Comparison of ENCODE assay signal across 8 mouse cellular contexts in genomic region chr17:34651507-34652221, GRCm38 (mm10). TPM values are rescaled to one million over a fixed set of nuclear protein-coding genes. Genes with fewer than 3 reads are reported as not detected.
DNase-seq lines count a peak whose midpoint lies in the region; ATAC-seq and TF ChIP-seq lines count a peak whose summit lies in the region.

No protein-coding gene starts in this region.

- H3K4me1 ChIP-seq in intestine, postnatal 0 days (replicated peaks; ENCODE audit: control insufficient read depth, insufficient read depth, low read length): peaks cover 7% of the 10 kb centered on the region; the same call in 1 of the 2 replicates
- H3K4me1 ChIP-seq in intestine, embryonic 16.5 days (ENCODE audit: control insufficient read depth, insufficient read depth, low read length): peaks cover 27% of the 10 kb centered on the region
- no peaks in the 10 kb centered on the region for H3K4me1 ChIP-seq in ES-Bruce4 (ENCODE audit: control insufficient read depth, insufficient read depth, low read length)
- H3K4me1 ChIP-seq in embryonic facial prominence, embryonic 10.5 days: peaks cover 41% of the 10 kb centered on the region
- H3K4me1 ChIP-seq in midbrain, embryonic 13.5 days (replicated peaks): peaks cover 13% of the 10 kb centered on the region

- no peaks in the 10 kb centered on the region for H3K27me3 ChIP-seq in intestine, postnatal 0 days (replicated peaks; ENCODE audit: control insufficient read depth, insufficient read depth, low read length)
- no peaks in the 10 kb centered on the region for H3K27me3 ChIP-seq in intestine, embryonic 16.5 days (replicated peaks; ENCODE audit: control insufficient read depth, insufficient read depth, low read length)
- no peaks in the 10 kb centered on the region for H3K27me3 ChIP-seq in ES-Bruce4 (ENCODE audit: control insufficient read depth, insufficient read depth, low read length, poor library complexity, severe bottlenecking)
- H3K27me3 ChIP-seq in embryonic facial prominence, embryonic 10.5 days (replicated peaks; ENCODE audit: low read depth, poor library complexity, severe bottlenecking): no peaks in the 10 kb centered on the region
- H3K27me3 ChIP-seq in midbrain, embryonic 13.5 days: no peaks in the 10 kb centered on the region

- no peak for TF ChIP-seq EP300 in ES-Bruce4 (IDR thresholded peaks at IDR 0.05; ENCODE audit: insufficient read depth, low read depth, low read length)

- peaks cover 33% of the 10 kb centered on the region for H3K36me3 ChIP-seq in intestine, postnatal 0 days (ENCODE audit: control insufficient read depth, insufficient read depth)
- no peaks in the 10 kb centered on the region; the same call in none of the 2 replicates for H3K36me3 ChIP-seq in intestine, embryonic 16.5 days (ENCODE audit: control insufficient read depth, insufficient read depth, low read length)
- peaks cover 9% of the 10 kb centered on the region; the same call in 1 of the 2 replicates for H3K36me3 ChIP-seq in ES-Bruce4 (ENCODE audit: control insufficient read depth, insufficient read depth, low read length, poor library complexity, severe bottlenecking)
- peaks cover 72% of the 10 kb centered on the region for H3K36me3 ChIP-seq in embryonic facial prominence, embryonic 10.5 days (replicated peaks)
- peaks cover 61% of the 10 kb centered on the region for H3K36me3 ChIP-seq in midbrain, embryonic 13.5 days

- H3K4me2 ChIP-seq in intestine, postnatal 0 days (replicated peaks; ENCODE audit: low read depth): no peak overlapping the region
- H3K4me2 ChIP-seq in intestine, embryonic 16.5 days (ENCODE audit: low read depth, low read length): no peak overlapping the region
- H3K4me2 ChIP-seq in midbrain, embryonic 13.5 days (replicated peaks): no peak overlapping the region

- 54% methylated on average over 19 of the region's 19 CpGs for WGBS in intestine, postnatal 0 days
- 40% methylated on average over 19 of the region's 19 CpGs for WGBS in intestine, embryonic 16.5 days
- WGBS in embryonic facial prominence, embryonic 10.5 days: 57% methylated on average over 19 of the region's 19 CpGs
- 43% methylated on average over 19 of the region's 19 CpGs for WGBS in midbrain, embryonic 13.5 days

- H3K9me3 ChIP-seq in intestine, postnatal 0 days (ENCODE audit: control insufficient read depth): no peaks in the 10 kb centered on the region
- no peaks in the 10 kb centered on the region for H3K9me3 ChIP-seq in intestine, embryonic 16.5 days (ENCODE audit: control insufficient read depth, low read length)
- H3K9me3 ChIP-seq in ES-Bruce4 (replicated peaks; ENCODE audit: control insufficient read depth, insufficient read depth, low read length, poor library complexity, severe bottlenecking): no peaks in the 10 kb centered on the region
- no peaks in the 10 kb centered on the region for H3K9me3 ChIP-seq in embryonic facial prominence, embryonic 10.5 days
- H3K9me3 ChIP-seq in midbrain, embryonic 13.5 days: no peaks in the 10 kb centered on the region

- no peak overlapping the region for H3K9ac ChIP-seq in intestine, postnatal 0 days (ENCODE audit: low read depth, low read length)
- H3K9ac ChIP-seq in intestine, embryonic 16.5 days (ENCODE audit: low read depth, low read length): no peak overlapping the region
- no peak overlapping the region for H3K9ac ChIP-seq in ES-Bruce4 (ENCODE audit: low read depth, poor library complexity, severe bottlenecking)
- no peak overlapping the region for H3K9ac ChIP-seq in midbrain, embryonic 13.5 days (replicated peaks)

- no peak overlapping the region for H3K27ac ChIP-seq in intestine, postnatal 0 days (ENCODE audit: low read depth, low read length)
- no peak overlapping the region for H3K27ac ChIP-seq in intestine, embryonic 16.5 days (ENCODE audit: low read length)
- H3K27ac ChIP-seq in ES-Bruce4 (ENCODE audit: insufficient read depth, low read length): no peak overlapping the region
- H3K27ac ChIP-seq in embryonic facial prominence, embryonic 10.5 days (replicated peaks): no peak overlapping the region
- H3K27ac ChIP-seq in midbrain, embryonic 13.5 days: no peak overlapping the region

- no peak for ATAC-seq in intestine, postnatal 0 days
- no peak for ATAC-seq in intestine, embryonic 16.5 days
- no peak for ATAC-seq in midbrain, embryonic 13.5 days
- no peak for ATAC-seq in activated CD4-positive, CD25-positive, alpha-beta regulatory T cell, adult 4 months

- no peak for TF ChIP-seq POLR2A in ES-Bruce4 (IDR thresholded peaks at IDR 0.05; ENCODE audit: insufficient read depth, low read length)

- DNase-seq in 3T3-L1 (ENCODE audit: low read depth, low spot score): peak; percentile 60
- peak; percentile 63 for DNase-seq in embryonic facial prominence, embryonic 10.5 days (ENCODE audit: low spot score)
- peak; percentile 75 for DNase-seq in thymus, postnatal 14 days

- peak; percentile 77 for TF ChIP-seq CTCF in intestine, postnatal 0 days (IDR thresholded peaks at IDR 0.05; ENCODE audit: low read depth)
- TF ChIP-seq CTCF in ES-Bruce4 (IDR thresholded peaks at IDR 0.05; ENCODE audit: low read depth, low read length): peak; percentile 61

- H3K4me3 ChIP-seq in intestine, postnatal 0 days (ENCODE audit: low read depth, low read length): no peak overlapping the region
- no peak overlapping the region for H3K4me3 ChIP-seq in intestine, embryonic 16.5 days (ENCODE audit: low read length)
- no peak overlapping the region for H3K4me3 ChIP-seq in ES-Bruce4 (ENCODE audit: low read depth, low read length)
- peak overlapping the region; percentile 13; the same call in 1 of the 2 replicates for H3K4me3 ChIP-seq in embryonic facial prominence, embryonic 10.5 days
- H3K4me3 ChIP-seq in midbrain, embryonic 13.5 days (replicated peaks): no peak overlapping the region

RNA-seq across cellular contexts. Expression of gene Atf6b, which starts 4.7 kb away (rescaled TPM):
- polyA plus RNA-seq in intestine, postnatal 0 days (2015; fragmentation: Nextera tagmentation; extraction: Ambion mirVana): 22.9 and 23.1 TPM in 2 replicates
- polyA plus RNA-seq in intestine, embryonic 16.5 days (2015; fragmentation: Nextera tagmentation; extraction: Ambion mirVana): 66.3 and 69.1 TPM in 2 replicates
- polyA plus RNA-seq in ES-Bruce4 (2011; ENCODE audit: insufficient read depth, insufficient read length, low read depth, missing spikeins): 31.3 and 32.0 TPM in 2 replicates
- polyA plus RNA-seq in embryonic facial prominence, embryonic 10.5 days (2016; fragmentation: Nextera tagmentation; extraction: Ambion mirVana): 103 and 104 TPM in 2 replicates
- 118 and 122 TPM in 2 replicates for polyA plus RNA-seq in midbrain, embryonic 13.5 days (2015; fragmentation: Nextera tagmentation; extraction: Ambion mirVana)
- 10 to 100 TPM; 15.6 to 26.7 TPM for polyA plus RNA-seq in activated CD4-positive, CD25-positive, alpha-beta regulatory T cell, adult 4 months (2017; shearing (Covaris generic))

RNA-seq across cellular contexts. Expression of gene Fkbpl, which starts 7.1 kb away (rescaled TPM):
- 8.8 and 9.2 TPM in 2 replicates for polyA plus RNA-seq in intestine, postnatal 0 days (2015; fragmentation: Nextera tagmentation; extraction: Ambion mirVana)
- polyA plus RNA-seq in intestine, embryonic 16.5 days (2015; fragmentation: Nextera tagmentation; extraction: Ambion mirVana): 10.2 and 14.4 TPM in 2 replicates
- 11.0 and 16.5 TPM in 2 replicates for polyA plus RNA-seq in ES-Bruce4 (2011; ENCODE audit: insufficient read depth, insufficient read length, low read depth, missing spikeins)
- polyA plus RNA-seq in embryonic facial prominence, embryonic 10.5 days (2016; fragmentation: Nextera tagmentation; extraction: Ambion mirVana): 16.6 and 17.3 TPM in 2 replicates
- polyA plus RNA-seq in midbrain, embryonic 13.5 days (2015; fragmentation: Nextera tagmentation; extraction: Ambion mirVana): 17.0 and 18.9 TPM in 2 replicates
- polyA plus RNA-seq in activated CD4-positive, CD25-positive, alpha-beta regulatory T cell, adult 4 months (2017; shearing (Covaris generic)): 1 to 10 TPM; 3.5 to 5.4 TPM

RNA-seq across cellular contexts. Expression of gene Tnxb, which starts 18.7 kb away (rescaled TPM):
- 1.4 and 1.9 TPM in 2 replicates for polyA plus RNA-seq in intestine, postnatal 0 days (2015; fragmentation: Nextera tagmentation; extraction: Ambion mirVana)
- 1.1 TPM in 2 replicates for polyA plus RNA-seq in intestine, embryonic 16.5 days (2015; fragmentation: Nextera tagmentation; extraction: Ambion mirVana)
- polyA plus RNA-seq in ES-Bruce4 (2011; ENCODE audit: insufficient read depth, insufficient read length, low read depth, missing spikeins): 0.13 and 0.15 TPM in 2 replicates
- 0.03 TPM in 1 of 2 replicates, not detected in the other for polyA plus RNA-seq in embryonic facial prominence, embryonic 10.5 days (2016; fragmentation: Nextera tagmentation; extraction: Ambion mirVana)
- 0.08 and 0.10 TPM in 2 replicates for polyA plus RNA-seq in midbrain, embryonic 13.5 days (2015; fragmentation: Nextera tagmentation; extraction: Ambion mirVana)
- not detected for polyA plus RNA-seq in activated CD4-positive, CD25-positive, alpha-beta regulatory T cell, adult 4 months (2017; shearing (Covaris generic))

RNA-seq across cellular contexts. Expression of gene Prrt1, which starts 22.3 kb away (rescaled TPM):
- 0.27 and 0.47 TPM in 2 replicates for polyA plus RNA-seq in intestine, postnatal 0 days (2015; fragmentation: Nextera tagmentation; extraction: Ambion mirVana)
- 0.32 and 0.47 TPM in 2 replicates for polyA plus RNA-seq in intestine, embryonic 16.5 days (2015; fragmentation: Nextera tagmentation; extraction: Ambion mirVana)
- polyA plus RNA-seq in ES-Bruce4 (2011; ENCODE audit: insufficient read depth, insufficient read length, low read depth, missing spikeins): not detected in 2 replicates
- polyA plus RNA-seq in embryonic facial prominence, embryonic 10.5 days (2016; fragmentation: Nextera tagmentation; extraction: Ambion mirVana): 0.12 and 0.18 TPM in 2 replicates
- 7.4 and 7.5 TPM in 2 replicates for polyA plus RNA-seq in midbrain, embryonic 13.5 days (2015; fragmentation: Nextera tagmentation; extraction: Ambion mirVana)
- polyA plus RNA-seq in activated CD4-positive, CD25-positive, alpha-beta regulatory T cell, adult 4 months (2017; shearing (Covaris generic)): 1 to 10 TPM in 1 of 2 experiments, under 1 TPM in 1; 0.34 to 1.4 TPM

RNA-seq across cellular contexts. Expression of gene Ppt2, which starts 23.4 kb away (rescaled TPM):
- 17.2 and 18.0 TPM in 2 replicates for polyA plus RNA-seq in intestine, postnatal 0 days (2015; fragmentation: Nextera tagmentation; extraction: Ambion mirVana)
- 32.3 and 32.9 TPM in 2 replicates for polyA plus RNA-seq in intestine, embryonic 16.5 days (2015; fragmentation: Nextera tagmentation; extraction: Ambion mirVana)
- polyA plus RNA-seq in ES-Bruce4 (2011; ENCODE audit: insufficient read depth, insufficient read length, low read depth, missing spikeins): 26.7 and 29.2 TPM in 2 replicates
- 18.6 and 19.5 TPM in 2 replicates for polyA plus RNA-seq in embryonic facial prominence, embryonic 10.5 days (2016; fragmentation: Nextera tagmentation; extraction: Ambion mirVana)
- 22.3 and 23.3 TPM in 2 replicates for polyA plus RNA-seq in midbrain, embryonic 13.5 days (2015; fragmentation: Nextera tagmentation; extraction: Ambion mirVana)
- polyA plus RNA-seq in activated CD4-positive, CD25-positive, alpha-beta regulatory T cell, adult 4 months (2017; shearing (Covaris generic)): 10 to 100 TPM; 13.3 to 16.8 TPM
